Mouse (Mus musculus) large intestine, adult 2 months (tissue): ENCODE results near the gene Chit1. TPM values are rescaled to one million over a fixed set of nuclear protein-coding genes. Genes with fewer than 3 reads are reported as not detected.

Source experiments
- DNase-seq: peaks from one replicate; pipeline ENCODE4 v3.0.0-alpha.2; 2012; ENCODE audit warnings: low read depth, low spot score
- WGBS: fragments of 180-500 bp; shearing (Covaris S2); methylation state at CpG from one replicate; pipeline ENCODE4 v1.1.7; 2018; 5-methylcytosine and 5-hydroxymethylcytosine counted together
- polyA plus RNA-seq: library from polyadenylated mRNA; depleted of rRNA; stranded (reverse); fragments of >200 nt; gene quantifications from 2 replicates; pipeline ENCODE4 v1.2.3, GENCODE M21; 2012; rRNA removed

The Chit1 gene
- polyA plus RNA-seq, 1 experiment = not detected

DNA sequence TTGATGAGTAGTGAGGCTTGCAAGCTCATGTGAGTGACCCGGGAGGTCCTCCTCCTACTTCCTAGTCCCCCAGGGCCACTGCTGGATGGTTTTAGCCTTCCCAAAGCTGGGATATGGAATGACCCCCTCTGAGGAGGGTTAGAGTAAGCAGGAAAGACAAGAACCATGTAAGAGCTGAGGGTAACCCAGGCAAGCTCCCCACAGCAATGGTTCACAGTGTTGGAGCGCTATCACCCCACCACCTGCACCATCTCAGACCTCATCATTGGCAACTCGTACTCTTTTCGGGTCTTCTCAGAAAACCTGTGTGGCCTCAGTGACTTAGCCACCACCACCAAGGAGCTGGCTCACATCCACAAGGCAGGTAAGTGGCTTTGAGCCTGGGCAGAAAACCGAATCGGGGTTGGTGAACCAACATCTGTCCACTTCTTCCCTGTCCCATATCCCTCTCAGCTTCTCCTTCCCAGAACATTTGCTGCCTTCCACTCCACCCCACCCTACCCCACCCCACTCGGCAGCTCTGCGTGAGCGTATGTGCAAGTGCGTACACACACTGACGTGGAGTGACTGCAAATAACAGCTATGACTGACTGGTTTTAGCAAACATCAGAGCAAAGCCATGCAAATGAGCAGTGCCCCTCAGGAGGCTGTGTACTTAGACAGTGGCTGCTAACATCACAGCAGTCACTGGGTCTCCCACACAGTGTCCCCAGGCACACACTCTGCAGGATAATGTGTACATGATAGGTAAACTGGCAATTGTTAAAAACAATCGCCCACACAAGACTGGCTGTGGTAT lies 87.4 kb downstream of the Chit1 start:
- no peak for DNase-seq
- WGBS = 63% methylated on average over 12 of the region's 12 CpGs

DNA sequence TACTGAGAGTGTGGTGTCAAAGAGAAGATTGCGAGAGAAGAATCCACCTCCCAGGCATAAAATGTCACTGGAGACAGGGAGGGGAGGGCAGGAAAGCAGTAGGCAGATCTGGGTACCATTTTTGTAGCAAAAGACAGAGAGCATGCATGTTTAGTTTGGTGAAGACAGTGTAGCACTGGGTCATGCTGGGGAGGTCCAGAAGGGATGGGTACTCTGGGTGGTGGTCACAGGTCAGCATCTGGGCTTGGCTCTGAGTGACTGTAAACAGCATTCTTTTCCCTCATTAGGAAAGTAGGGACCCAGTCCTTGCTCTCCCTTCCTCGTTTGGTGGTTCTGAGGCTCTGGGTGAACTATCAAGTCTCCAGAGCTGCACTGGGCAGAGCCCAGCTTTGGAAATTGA lies 89.4 kb downstream of the Chit1 start:
- DNase-seq = no peak
- WGBS = 55% methylated on average over 2 of the region's 2 CpGs

Other genes starting within 250 kb of the Chit1 start
- gene Optc, start 203.2 kb upstream of the Chit1 start, polyA plus RNA-seq = 26.3 and 26.9 TPM in 2 replicates
- 26.8 and 27.0 TPM in 2 replicates for gene Prelp, start 189.8 kb upstream of the Chit1 start, polyA plus RNA-seq
- 1.4 and 1.6 TPM in 2 replicates for gene Fmod, start 74.0 kb upstream of the Chit1 start, polyA plus RNA-seq
- gene Btg2, start 32.1 kb upstream of the Chit1 start, polyA plus RNA-seq = 44.1 and 73.6 TPM in 2 replicates
- 2.3 and 2.6 TPM in 2 replicates for gene Chil1, start 70.9 kb downstream of the Chit1 start, polyA plus RNA-seq
- gene Mybph, start 82.2 kb downstream of the Chit1 start, polyA plus RNA-seq = 0.12 and 0.14 TPM in 2 replicates
- gene Adora1, start 124.2 kb downstream of the Chit1 start, polyA plus RNA-seq = 1.4 and 1.9 TPM in 2 replicates
- not detected in 2 replicates for gene Myog, start 178.7 kb downstream of the Chit1 start, polyA plus RNA-seq
- 7.2 and 7.7 TPM in 2 replicates for gene Ppfia4, start 221.7 kb downstream of the Chit1 start, polyA plus RNA-seq